Mouse (Mus musculus): ENCODE measurements at regions not wholly inside any gene's neighbourhood (a gene's known extent, or its start where the extent isn't known, plus 50 kb on each side); places are given as distances from the start of the nearest gene placed in this dataset.

- TF ChIP-seq CTCF (IDR thresholded peaks at IDR 0.05; ENCODE audit: low read depth, low read length) (no peak), EP300 (IDR thresholded peaks at IDR 0.05; ENCODE audit: insufficient read depth, low read depth, low read length) (no peak)
These were observed 234.8 kb upstream of the Meis1 start for GRCm38 (mm10) chr11:19253605-19254004.
